Mouse (Mus musculus) urinary bladder, postnatal 36 days (tissue): Measurements from ENCODE around the gene Sult4a1.
"Not testable (repeated sequence)": the region's sequence is repeated elsewhere in the genome, so short reads cannot be mapped to it uniquely, and the experiment has no call there.

Experiments
- DNase-seq, 2 experiments: peaks; one replicate each; pipeline ENCODE4 v3.0.0; 2022; ENCODE audit warnings: low spot score in 2 of 2, mixed read lengths in 1 of 2

The Sult4a1 gene

GRCm38 (mm10) chr15:84105105-84105923 is at the start of gene Sult4a1:
Gene Sult4a1, minus strand, starts transcription at chr15:84105754.
- no peak for DNase-seq

DNA sequence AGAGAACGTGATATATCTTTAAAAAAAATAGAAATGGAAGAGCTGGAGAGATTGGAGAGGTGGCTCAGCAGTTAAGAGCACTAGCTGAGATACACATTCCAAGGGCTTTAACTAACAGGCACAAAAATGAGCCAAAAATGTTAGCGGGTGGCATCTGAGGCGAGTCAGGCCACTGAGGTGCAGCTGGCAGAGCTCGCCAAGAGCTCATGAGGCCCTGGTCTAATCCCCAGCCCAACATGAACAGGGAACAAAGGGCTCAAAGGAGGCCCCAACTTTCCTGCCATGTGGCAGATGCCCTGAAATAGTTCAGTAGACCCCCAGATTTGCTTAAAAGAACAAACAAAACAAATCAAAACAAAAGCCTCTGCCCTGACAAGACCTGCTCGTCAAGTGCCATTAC is 35.4 kb upstream of the Sult4a1 start:
- no peak for DNase-seq

DNA sequence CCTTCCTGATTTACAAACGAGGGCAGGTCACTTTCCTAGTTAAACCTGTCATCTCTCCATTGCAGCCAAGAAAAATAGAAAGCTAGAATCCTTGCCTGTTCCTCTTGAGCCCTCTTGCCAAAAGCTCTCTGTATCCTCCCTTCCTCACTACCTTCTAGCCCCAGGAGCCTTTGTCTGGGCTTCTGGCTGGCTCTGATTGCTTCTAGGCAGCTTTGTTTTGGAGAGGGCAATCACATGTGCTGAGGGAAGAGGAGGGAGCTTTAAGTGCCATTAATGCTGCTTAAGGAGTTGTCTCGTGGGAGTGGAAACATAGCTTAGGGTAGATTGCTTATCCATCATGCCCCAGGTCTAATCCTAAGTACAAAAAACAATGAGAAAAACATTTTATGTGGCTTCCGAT is 34.6 kb upstream of the Sult4a1 start:
- DNase-seq, result no peak

DNA sequence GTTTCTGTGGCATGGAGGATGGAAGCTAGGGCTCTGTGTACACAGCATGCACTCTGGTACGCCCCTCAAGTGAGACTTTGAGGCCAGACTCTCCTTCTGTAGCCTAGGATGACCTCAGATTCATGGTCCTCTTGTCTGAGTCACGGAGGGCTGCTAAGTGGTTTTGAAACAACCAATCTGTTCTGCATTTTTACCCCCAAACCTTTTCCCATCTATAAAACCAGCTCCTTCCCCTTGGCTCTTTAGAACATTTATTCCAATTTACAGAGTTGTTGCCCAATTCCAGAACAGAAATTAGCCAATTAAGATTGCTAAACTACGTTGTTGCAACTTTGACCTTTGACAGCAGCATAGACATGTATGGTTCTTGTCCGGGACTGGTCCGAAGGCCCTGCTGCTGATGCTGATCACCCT is 34.0 kb upstream of the Sult4a1 start:
- no peak for DNase-seq

- no peak for DNase-seq
These were observed 31.2 kb upstream of the Sult4a1 start for GRCm38 (mm10) chr15:84136473-84137415.

DNA sequence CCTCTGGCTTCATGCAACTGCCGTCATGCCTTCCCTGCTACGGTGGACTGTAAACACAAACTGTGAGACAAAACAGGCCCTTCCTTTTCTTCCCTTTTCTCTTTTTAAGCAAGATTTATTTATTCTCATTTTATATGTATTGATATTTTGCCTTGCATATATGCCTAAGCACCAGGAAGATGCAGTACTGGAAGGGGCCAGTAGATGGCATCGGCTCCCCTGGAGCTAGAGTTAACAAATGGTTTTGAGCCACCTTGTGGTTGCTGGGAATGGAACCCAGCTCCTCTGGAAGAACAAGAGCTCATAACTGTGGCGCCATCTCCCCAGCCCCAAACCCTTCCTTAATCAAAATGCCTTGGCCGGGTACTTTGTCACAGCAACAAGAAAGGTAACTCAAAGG is 29.9 kb upstream of the Sult4a1 start:
- DNase-seq, result no peak

DNA sequence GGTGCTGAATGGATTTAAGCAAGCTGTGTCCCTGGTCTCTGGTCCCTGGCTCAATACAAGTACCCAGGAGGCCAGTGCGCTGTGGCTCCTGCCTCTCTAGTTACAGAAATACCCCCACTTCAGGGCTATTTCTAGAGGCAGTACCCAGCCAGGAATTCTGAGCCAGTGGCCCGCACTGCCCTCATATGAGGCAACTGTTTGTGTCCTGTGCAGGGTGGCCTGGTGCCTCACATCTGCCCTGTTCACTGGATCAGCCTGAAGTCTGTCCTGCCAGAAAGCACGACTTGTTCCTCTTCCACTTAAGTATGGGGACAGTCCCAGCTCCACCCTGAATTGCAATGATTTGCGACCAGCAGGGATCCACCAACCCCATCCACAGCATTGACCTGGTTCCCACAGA is 27.9 kb upstream of the Sult4a1 start:
- DNase-seq, result peak in 1 of 2 experiments; percentile 55

- peak in 1 of 2 experiments; percentile 11 for DNase-seq
These were observed 26.4 kb upstream of the Sult4a1 start for GRCm38 (mm10) chr15:84131971-84132370.

- peak in 1 of 2 experiments; percentile 67 for DNase-seq
These were observed 25.7 kb upstream of the Sult4a1 start for GRCm38 (mm10) chr15:84131096-84131786.

- DNase-seq, result no peak
These were observed 21.3 kb upstream of the Sult4a1 start for GRCm38 (mm10) chr15:84126871-84127270.

- DNase-seq, result no peak
These were observed 20.9 kb upstream of the Sult4a1 start for GRCm38 (mm10) chr15:84126447-84126846.

GRCm38 (mm10) chr15:84124086-84124485 is 18.5 kb upstream of the Sult4a1 start:
- DNase-seq, result no peak

DNA sequence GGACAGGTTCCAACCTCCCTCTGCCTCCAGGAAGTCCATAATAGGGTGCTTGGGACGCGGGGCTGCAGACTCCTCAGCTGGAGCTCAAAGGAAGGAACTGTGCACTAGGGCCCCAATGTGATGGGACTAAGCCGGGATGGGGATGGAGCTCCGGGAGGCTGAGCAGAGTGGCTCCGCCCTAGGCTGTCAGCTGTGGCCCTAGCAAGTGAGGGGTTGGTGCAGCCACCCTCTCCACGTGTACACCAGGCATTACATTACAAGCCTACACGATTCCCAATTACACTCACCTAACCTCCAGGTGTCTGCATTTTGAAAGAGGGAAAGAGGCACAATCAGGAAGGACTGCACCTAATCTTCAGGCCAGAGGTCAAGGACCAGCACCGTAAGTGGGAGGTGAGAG is 17.5 kb upstream of the Sult4a1 start, which contains the start of gene Pnpla5:
Gene Pnpla5, minus strand, starts transcription at position 101 of the 400 bp plus-strand sequence.
- DNase-seq, result no peak

DNA sequence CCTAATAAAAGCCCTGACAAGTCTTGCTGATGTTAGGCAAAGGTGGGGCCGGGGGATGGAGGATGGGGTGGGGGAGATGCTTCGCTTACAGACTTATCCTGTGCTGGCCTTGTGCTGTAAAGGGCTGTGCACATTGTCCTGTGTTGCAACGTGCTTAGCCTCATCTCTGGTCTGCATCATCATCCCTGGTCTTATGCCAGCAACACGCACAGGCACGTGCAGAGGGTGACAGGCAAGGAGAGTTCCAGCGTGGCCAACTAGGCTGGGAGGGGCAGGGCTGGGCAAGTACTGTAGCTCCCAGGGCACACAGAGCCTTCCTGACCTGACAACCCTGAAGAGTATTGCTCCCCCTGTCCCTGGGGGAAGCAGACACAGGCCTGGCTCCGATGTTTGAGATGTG is 15.5 kb upstream of the Sult4a1 start:
- peak in 1 of 2 experiments; percentile 11 for DNase-seq

DNA sequence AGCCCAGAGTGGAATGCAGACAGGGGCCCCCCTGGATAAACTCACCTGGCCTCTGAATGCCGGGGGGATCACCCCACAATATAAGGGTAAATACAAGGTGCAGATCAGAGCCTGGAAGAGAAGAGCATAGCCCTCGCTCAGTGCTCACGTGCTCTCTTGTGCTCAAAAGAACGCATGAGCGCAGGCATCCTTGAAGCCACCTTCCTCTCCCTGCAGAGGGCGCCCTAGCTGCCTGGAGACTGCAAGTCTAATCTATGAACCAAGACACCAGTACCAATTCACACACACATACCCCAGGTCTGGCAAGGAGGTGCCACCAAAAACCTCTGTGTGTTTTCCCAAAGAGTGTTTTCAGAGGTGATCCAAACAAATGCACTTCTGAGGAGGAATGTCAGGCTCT is 15.1 kb upstream of the Sult4a1 start:
- DNase-seq, result no peak

DNA sequence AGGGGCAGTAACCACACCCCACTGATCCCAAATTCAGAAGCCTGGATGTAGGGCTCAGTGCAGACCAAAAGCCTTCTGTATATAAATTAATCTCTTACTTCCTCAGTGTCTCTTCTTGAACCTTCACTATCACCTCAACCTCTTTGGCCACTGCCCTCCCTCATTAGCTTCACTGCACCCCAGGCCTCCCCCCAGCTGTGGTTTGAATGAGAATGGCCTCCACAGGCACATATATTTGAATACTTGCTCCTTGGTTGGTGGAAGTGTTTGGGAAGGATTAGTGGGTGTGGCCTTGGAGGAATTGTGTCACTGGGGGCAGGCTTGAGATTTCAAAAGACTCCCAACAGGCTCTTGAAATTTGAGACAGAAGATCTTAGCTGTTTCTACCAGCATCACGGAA is 10.9 kb upstream of the Sult4a1 start:
- no peak for DNase-seq

DNA sequence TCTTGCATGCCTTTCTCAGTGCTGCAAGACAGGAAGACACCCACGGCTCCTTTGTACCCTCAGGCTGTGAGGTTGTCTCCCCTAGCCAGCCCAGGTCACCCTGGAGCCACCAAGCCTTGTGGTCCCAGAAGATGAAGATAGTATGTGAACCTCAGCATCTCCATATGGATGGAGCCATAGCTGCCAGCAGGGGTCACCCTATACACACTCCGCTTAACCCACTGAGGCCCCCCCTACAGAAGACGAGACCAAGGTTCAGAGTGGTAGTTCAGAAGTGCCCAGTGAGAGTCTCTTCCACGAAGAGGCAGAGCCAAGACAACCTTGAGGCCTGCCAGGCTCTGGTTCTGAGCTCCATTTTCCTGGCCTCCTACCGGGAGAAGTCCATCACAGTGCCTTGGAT is 10.2 kb upstream of the Sult4a1 start:
- no peak for DNase-seq

GRCm38 (mm10) chr15:84113873-84114272 is 8.3 kb upstream of the Sult4a1 start:
- DNase-seq, result no peak

DNA sequence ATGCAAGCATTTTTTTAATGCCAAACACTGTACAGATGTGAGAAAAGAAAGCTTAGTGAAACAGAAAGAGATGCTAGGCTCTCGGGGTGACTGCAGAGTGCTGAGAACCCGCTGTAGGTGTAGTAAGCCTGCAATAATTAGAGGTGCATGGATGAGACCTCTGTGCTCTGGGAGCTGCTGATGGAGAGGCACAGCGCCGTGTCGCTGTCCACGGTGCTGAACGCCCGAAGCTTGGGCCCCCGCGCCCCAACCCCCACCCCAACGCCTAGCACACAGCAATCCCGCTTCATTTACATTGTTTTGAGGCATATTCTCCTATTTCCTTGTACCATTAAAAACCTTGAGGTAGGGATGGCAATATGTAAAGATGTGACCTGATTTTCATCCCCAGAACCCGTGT is 3.3 kb upstream of the Sult4a1 start:
- no peak for DNase-seq

GRCm38 (mm10) chr15:84105924-84106500 is 458 bp upstream of the Sult4a1 start:
- no peak for DNase-seq

DNA sequence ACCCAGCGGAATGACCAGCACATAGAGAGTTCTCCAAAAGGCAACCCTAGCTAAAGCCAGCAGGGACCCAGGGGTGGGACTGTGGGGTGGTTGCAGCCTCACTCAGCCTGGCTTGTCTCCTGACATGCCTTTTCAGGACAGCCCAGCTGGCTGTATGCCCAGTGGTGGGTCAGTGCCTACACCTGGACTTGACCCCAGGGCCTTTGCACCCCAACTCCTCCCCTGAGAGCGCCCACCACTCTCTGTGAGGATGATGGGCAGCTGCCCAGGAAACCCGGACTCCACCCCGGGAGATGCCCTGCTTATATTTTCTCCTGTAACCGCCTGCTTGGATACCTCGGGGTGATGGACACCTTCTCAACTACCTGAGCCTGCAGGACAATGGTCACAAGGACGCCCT is 928 bp downstream of the Sult4a1 start:
- no peak for DNase-seq

GRCm38 (mm10) chr15:84097536-84097935 is 8.0 kb downstream of the Sult4a1 start:
- DNase-seq, result not testable (repeated sequence)
